Mouse (Mus musculus) small intestine, adult 2 months (tissue): ENCODE measurements at regions not wholly inside any gene's neighbourhood (a gene's known extent, or its start where the extent isn't known, plus 50 kb on each side); places are given as distances from the start of the nearest gene placed in this dataset.

Source experiments
- CTCF ChIP-seq: fragments of 200-500 bp; IDR thresholded peaks from 2 replicates; pipeline ENCODE4 v1.5.1; 2012; ENCODE audit warnings: low read depth, mild to moderate bottlenecking, control low read depth, inconsistent platforms, low read length, moderate library complexity, mixed read lengths; ENCODE audit not compliant: insufficient replicate concordance, insufficient read length; ENCODE audit errors: extremely low read depth
- POLR2A ChIP-seq: fragments of 200-500 bp; IDR thresholded peaks from 2 replicates; pipeline ENCODE4 v1.6.1; 2012; ENCODE audit warnings: low read depth, mild to moderate bottlenecking, control low read depth, inconsistent platforms, low read length, moderate library complexity

DNA sequence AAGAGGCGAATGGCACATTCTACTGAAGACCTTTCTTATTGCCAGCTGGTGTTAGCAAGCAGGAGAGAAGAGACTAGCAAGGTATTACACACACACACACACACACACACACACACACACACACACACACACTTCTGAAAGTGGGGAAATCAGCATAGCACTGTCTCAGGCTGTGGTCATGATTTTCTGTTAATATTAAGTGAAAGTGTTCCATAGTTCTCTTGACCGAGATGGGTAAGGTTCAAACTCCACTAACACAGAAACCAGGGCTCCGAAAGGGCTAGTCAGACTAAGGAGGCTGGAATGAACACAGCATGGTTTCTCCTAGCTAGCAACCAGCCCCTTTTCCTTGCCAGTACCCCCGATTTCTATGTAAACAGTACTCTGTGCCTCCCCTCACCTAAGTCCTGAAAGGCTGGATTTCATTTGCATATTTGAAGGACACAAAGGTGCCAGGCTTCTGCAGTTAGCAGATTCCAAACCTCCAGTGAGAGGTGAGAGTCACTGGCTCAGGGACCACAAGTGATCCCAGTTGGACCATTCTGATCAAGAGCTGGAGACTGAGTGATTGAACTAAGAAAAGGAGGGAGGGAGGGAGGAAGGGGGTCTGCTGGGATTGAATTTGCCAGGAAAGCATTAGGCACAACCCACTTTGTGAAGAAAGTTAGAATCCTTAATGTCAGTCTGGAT is 118.8 kb upstream of the Gm15217 start:
- TF ChIP-seq POLR2A (no peak), CTCF (no peak)
